Mouse (Mus musculus) limb, embryonic 11.5 days (tissue): ENCODE measurements around the gene Fam53b. TPM values are rescaled to one million over a fixed set of nuclear protein-coding genes. Genes with fewer than 3 reads are reported as not detected.

Experiments used
- ATAC-seq: fragments of 200-750 bp; cut with Nextera tagmentation; 2 replicates; pipeline ENCODE4 v1.8.0; 2017; ENCODE audit warnings: low read depth; ENCODE audit not compliant: insufficient number of reproducible peaks, low FRiP score, low TSS enrichment
- DNase-seq: peaks from one replicate; pipeline ENCODE4 v3.0.0-alpha.2; 2015; ENCODE audit warnings: low spot score
- H3K27ac ChIP-seq: fragments of 300-500 bp; sonication (generic); replicated peaks from 2 replicates; pipeline ENCODE4 v1.5.1; 2014; ENCODE audit warnings: low read depth, mild to moderate bottlenecking, low read length
- H3K27me3 ChIP-seq: fragments of 300-500 bp; sonication (generic); 2 replicates; pipeline ENCODE4 v1.6.1; 2014; ENCODE audit warnings: mild to moderate bottlenecking, low read length, mixed read lengths; ENCODE audit not compliant: control insufficient read depth, insufficient read depth
- H3K36me3 ChIP-seq: fragments of 300-500 bp; sonication (generic); 2 replicates; pipeline ENCODE4 v1.6.1; 2014; ENCODE audit warnings: mild to moderate bottlenecking, low read length, moderate library complexity, mixed read lengths; ENCODE audit not compliant: control insufficient read depth, insufficient read depth
- H3K4me1 ChIP-seq: fragments of 300-500 bp; sonication (generic); 2 replicates; pipeline ENCODE4 v1.6.1; 2014; ENCODE audit warnings: low read length, mixed read lengths; ENCODE audit not compliant: control insufficient read depth, insufficient read depth
- H3K4me2 ChIP-seq: fragments of 300-500 bp; sonication (generic); 2 replicates; pipeline ENCODE4 v1.6.1; 2014; ENCODE audit warnings: low read depth, mild to moderate bottlenecking, moderate library complexity; ENCODE audit not compliant: severe bottlenecking
- H3K4me3 ChIP-seq: fragments of 300-500 bp; sonication (generic); 2 replicates; pipeline ENCODE4 v1.5.1; 2014; ENCODE audit warnings: low read depth, low read length
- H3K9ac ChIP-seq: fragments of 300-500 bp; sonication (generic); 2 replicates; pipeline ENCODE4 v1.6.1; 2014; ENCODE audit warnings: mild to moderate bottlenecking, low read length
- H3K9me3 ChIP-seq: fragments of 300-500 bp; sonication (generic); 2 replicates; pipeline ENCODE4 v1.6.1; 2016; ENCODE audit warnings: low read length; ENCODE audit not compliant: control insufficient read depth
- WGBS: fragments of 180-500 bp; shearing (Covaris S2); extraction: QIAGEN DNeasy Blood & Tissue Kit; methylation state at CpG from one replicate; pipeline ENCODE4 v1.1.7; 2014; 5-methylcytosine and 5-hydroxymethylcytosine counted together
- polyA plus RNA-seq: library from polyadenylated mRNA; unstranded; fragments of >200 nt; fragmentation: Nextera tagmentation; extraction: Ambion mirVana; gene quantifications from 2 replicates; pipeline ENCODE4 v1.2.1, GENCODE M21; 2014

Gene Fam53b
- polyA plus RNA-seq, 1 experiment from 2014 or later = 23.8 TPM

- Histone ChIP-seq H3K4me1 (0 out of 2 replicates have a peak, but pooled peaks cover 3% of the 10 kb centered on the region), H3K4me3 (no peak overlapping the region), H3K9me3 (no peaks in the 10 kb centered on the region), H3K4me2 (no peak overlapping the region), H3K27me3 (no peaks in the 10 kb centered on the region), H3K36me3 (no peaks in the 10 kb centered on the region), H3K27ac (no peak overlapping the region), H3K9ac (no peak overlapping the region)
- DNase-seq (no peak), ATAC-seq (no peak)
- WGBS = 91% methylated on average over 4 of the region's 4 CpGs
Observed at GRCm38 (mm10) chr7:132683923-132684322, 129.8 kb downstream of the Fam53b start.

GRCm38 (mm10) chr7:132682901-132683300 is 130.8 kb downstream of the Fam53b start:
- Histone ChIP-seq H3K4me3 (no peak overlapping the region), H3K4me2 (no peak overlapping the region), H3K27me3 (no peaks in the 10 kb centered on the region), H3K9me3 (no peaks in the 10 kb centered on the region), H3K9ac (no peak overlapping the region), H3K27ac (no peak overlapping the region), H3K4me1 (no peaks in the 10 kb centered on the region), H3K36me3 (no peaks in the 10 kb centered on the region)
- no peak for ATAC-seq
- 71% methylated on average over 3 of the region's 3 CpGs for WGBS
- DNase-seq = no peak

GRCm38 (mm10) chr7:132682336-132682735 is 131.3 kb downstream of the Fam53b start:
- Histone ChIP-seq H3K9ac (no peak overlapping the region), H3K4me2 (no peak overlapping the region), H3K4me1 (no peaks in the 10 kb centered on the region), H3K36me3 (no peaks in the 10 kb centered on the region), H3K9me3 (no peaks in the 10 kb centered on the region), H3K27ac (no peak overlapping the region), H3K27me3 (no peaks in the 10 kb centered on the region), H3K4me3 (no peak overlapping the region)
- ATAC-seq = no peak
- DNase-seq = no peak
- 87% methylated on average over 3 of the region's 3 CpGs for WGBS

- WGBS = 95% methylated on average over 1 of the region's 1 CpGs
- H3K27ac ChIP-seq = no peak overlapping the region
- no peak for DNase-seq
Observed at GRCm38 (mm10) chr7:132681831-132682230, 131.9 kb downstream of the Fam53b start.

GRCm38 (mm10) chr7:132681296-132681695 is 132.4 kb downstream of the Fam53b start:
- Histone ChIP-seq H3K4me3 (no peak overlapping the region), H3K9ac (no peak overlapping the region), H3K27ac (no peak overlapping the region), H3K9me3 (no peaks in the 10 kb centered on the region), H3K36me3 (no peaks in the 10 kb centered on the region), H3K4me1 (no peaks in the 10 kb centered on the region), H3K4me2 (no peak overlapping the region), H3K27me3 (no peaks in the 10 kb centered on the region)
- 92% methylated on average over 11 of the region's 11 CpGs for WGBS
- ATAC-seq = no peak
- DNase-seq = no peak

More at GRCm38 (mm10) chr7:132681831-132682230, 131.9 kb downstream of the Fam53b start:
- no peak overlapping the region for H3K4me2 ChIP-seq
- no peaks in the 10 kb centered on the region for H3K36me3 ChIP-seq
- no peaks in the 10 kb centered on the region for H3K9me3 ChIP-seq
- ATAC-seq = no peak
- H3K4me1 ChIP-seq = no peaks in the 10 kb centered on the region
- H3K27me3 ChIP-seq = no peaks in the 10 kb centered on the region
- no peak overlapping the region for H3K4me3 ChIP-seq
- H3K9ac ChIP-seq = no peak overlapping the region

- H3K9ac ChIP-seq = no peak overlapping the region
Observed at GRCm38 (mm10) chr7:132679549-132679948, 134.1 kb downstream of the Fam53b start.

GRCm38 (mm10) chr7:132679117-132679516 is 134.6 kb downstream of the Fam53b start:
- no peaks in the 10 kb centered on the region for H3K9me3 ChIP-seq
- H3K27ac ChIP-seq = no peak overlapping the region
- no peak overlapping the region for H3K4me3 ChIP-seq
- no peaks in the 10 kb centered on the region for H3K27me3 ChIP-seq
- no peak for ATAC-seq
- no peak overlapping the region for H3K4me2 ChIP-seq
- H3K4me1 ChIP-seq = no peaks in the 10 kb centered on the region
- no peaks in the 10 kb centered on the region for H3K36me3 ChIP-seq
- no peak overlapping the region for H3K9ac ChIP-seq
- 69% methylated on average over 4 of the region's 4 CpGs for WGBS
- DNase-seq = no peak

More at GRCm38 (mm10) chr7:132679549-132679948, 134.1 kb downstream of the Fam53b start:
- Histone ChIP-seq H3K9me3 (no peaks in the 10 kb centered on the region), H3K27ac (no peak overlapping the region), H3K36me3 (no peaks in the 10 kb centered on the region), H3K27me3 (no peaks in the 10 kb centered on the region), H3K4me3 (no peak overlapping the region), H3K4me2 (no peak overlapping the region), H3K4me1 (no peaks in the 10 kb centered on the region)
- 85% methylated on average over 6 of the region's 6 CpGs for WGBS
- DNase-seq (no peak), ATAC-seq (no peak)

- H3K27me3 ChIP-seq = no peaks in the 10 kb centered on the region
- no peak overlapping the region for H3K4me3 ChIP-seq
- H3K36me3 ChIP-seq = no peaks in the 10 kb centered on the region
- no peaks in the 10 kb centered on the region for H3K4me1 ChIP-seq
- DNase-seq (no peak), ATAC-seq (no peak)
- H3K9me3 ChIP-seq = no peaks in the 10 kb centered on the region
- no peak overlapping the region for H3K4me2 ChIP-seq
- 88% methylated on average over 2 of the region's 2 CpGs for WGBS
- no peak overlapping the region for H3K9ac ChIP-seq
- H3K27ac ChIP-seq = no peak overlapping the region
Observed at GRCm38 (mm10) chr7:132675922-132676321, 137.8 kb downstream of the Fam53b start.
